Mouse (Mus musculus): ENCODE measurements around the gene Ets1. TPM values are rescaled to one million over a fixed set of nuclear protein-coding genes. Genes with fewer than 3 reads are reported as not detected.
A peak's percentile ranks its signal among the peaks of the same experiment; 100 is the strongest.

The Ets1 gene
- total RNA-seq, 1 experiment from 2014 or later, result 291 TPM

GRCm38 (mm10) chr9:32656351-32656844, 20.4 kb downstream of the Ets1 start:
- no peak for ATAC-seq (replicated peaks; ENCODE audit: insufficient number of reproducible peaks, low FRiP score, low TSS enrichment, poor library complexity, severe bottlenecking)

DNA sequence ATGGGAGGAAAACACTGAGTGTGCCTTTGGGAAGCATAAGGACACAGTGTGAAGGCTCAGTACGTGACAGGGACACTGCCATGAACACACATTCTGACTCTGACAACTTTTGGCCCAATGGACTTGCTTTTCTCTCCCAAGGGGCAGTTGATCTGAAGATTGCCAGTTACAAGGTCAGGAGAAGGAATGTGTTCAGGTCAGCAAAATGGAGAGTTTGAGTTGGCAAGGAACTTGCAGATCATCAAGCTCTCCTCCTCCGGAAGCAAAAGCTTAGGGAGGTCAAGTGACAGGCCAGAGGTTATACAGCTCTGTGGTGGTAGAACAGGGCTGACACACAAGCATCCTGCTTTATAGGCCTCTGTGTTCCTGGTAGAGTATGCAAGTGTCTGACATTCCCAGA, 21.1 kb downstream of the Ets1 start:
- no peak for ATAC-seq (replicated peaks; ENCODE audit: insufficient number of reproducible peaks, low FRiP score, low TSS enrichment, poor library complexity, severe bottlenecking)

- no peak for ATAC-seq (replicated peaks; ENCODE audit: insufficient number of reproducible peaks, low FRiP score, low TSS enrichment, poor library complexity, severe bottlenecking)
Measured at GRCm38 (mm10) chr9:32660406-32660960, 24.5 kb downstream of the Ets1 start.

GRCm38 (mm10) chr9:32661071-32661470, 25.1 kb downstream of the Ets1 start:
- no peak for ATAC-seq (replicated peaks; ENCODE audit: insufficient number of reproducible peaks, low FRiP score, low TSS enrichment, poor library complexity, severe bottlenecking)

GRCm38 (mm10) chr9:32661561-32661960, 25.5 kb downstream of the Ets1 start:
- ATAC-seq (replicated peaks; ENCODE audit: insufficient number of reproducible peaks, low FRiP score, low TSS enrichment, poor library complexity, severe bottlenecking), result no peak

DNA sequence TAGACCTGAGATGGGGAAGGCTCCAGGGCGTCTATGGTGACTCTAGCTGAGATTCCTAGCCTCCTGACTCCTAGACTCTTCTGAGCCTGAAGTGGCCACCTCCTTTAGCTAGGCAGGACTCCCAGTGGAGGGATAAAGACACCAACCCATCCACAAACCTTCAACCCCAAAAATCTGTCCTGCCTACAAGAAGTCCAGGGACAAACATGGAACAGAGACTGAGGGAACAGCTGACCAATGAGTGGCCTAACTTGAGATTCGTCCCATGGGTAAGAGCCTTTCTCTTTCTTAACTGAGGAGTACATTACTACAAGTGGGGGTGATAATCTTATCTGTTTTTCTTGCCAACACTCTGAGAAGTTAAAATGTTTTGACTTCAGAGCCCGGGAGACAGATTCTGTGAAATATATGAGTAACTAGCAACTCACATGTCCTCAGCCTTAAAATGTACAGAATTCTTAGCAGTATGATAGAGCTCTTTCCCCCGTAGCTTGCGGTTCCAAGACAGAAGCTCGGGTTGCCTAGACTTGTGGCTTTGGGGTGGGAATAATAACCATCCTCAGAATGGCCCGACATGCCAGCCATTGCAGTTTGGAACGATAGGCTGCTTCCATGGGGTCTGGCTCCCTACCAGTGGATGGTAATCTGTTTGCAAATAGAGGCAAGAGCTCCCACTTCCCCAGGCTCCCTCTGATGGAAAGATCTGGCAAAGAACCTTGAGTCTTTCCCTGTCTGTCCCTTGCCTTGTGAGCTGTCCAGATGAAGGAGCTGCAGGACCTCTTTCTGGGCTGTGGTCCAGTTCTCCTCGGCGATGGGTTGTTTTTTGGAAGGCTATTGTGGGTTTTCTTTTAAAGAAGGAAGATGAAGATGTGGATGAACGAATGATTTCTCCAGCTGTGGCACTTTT, 30.8 kb downstream of the Ets1 start:
- ATAC-seq (replicated peaks; ENCODE audit: insufficient number of reproducible peaks, low FRiP score, low TSS enrichment, poor library complexity, severe bottlenecking), result no peak

DNA sequence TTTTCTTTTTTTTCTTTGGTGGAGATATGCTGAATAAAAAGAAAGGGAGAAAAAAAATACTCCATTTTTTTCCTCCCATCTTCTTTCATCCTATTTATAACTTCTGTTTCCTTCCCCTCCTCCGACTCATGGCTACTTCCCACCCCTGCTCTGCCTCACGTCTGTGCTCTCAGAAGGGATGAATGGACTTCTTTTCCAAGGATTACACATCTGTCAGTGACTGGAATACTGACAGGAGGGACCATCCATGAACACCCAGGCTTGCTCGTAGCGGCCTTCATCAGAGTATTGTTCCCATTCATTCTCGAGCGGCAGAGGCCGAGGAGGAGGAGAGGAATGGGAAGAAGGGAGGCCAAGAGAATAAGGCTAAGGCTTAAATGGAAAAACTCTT, 31.5 kb downstream of the Ets1 start:
- no peak for ATAC-seq (replicated peaks; ENCODE audit: insufficient number of reproducible peaks, low FRiP score, low TSS enrichment, poor library complexity, severe bottlenecking)

- ATAC-seq (replicated peaks; ENCODE audit: insufficient number of reproducible peaks, low FRiP score, low TSS enrichment, poor library complexity, severe bottlenecking), result peak; percentile 78
Measured at GRCm38 (mm10) chr9:32668075-32668673, 32.2 kb downstream of the Ets1 start.

GRCm38 (mm10) chr9:32669397-32669796, 33.4 kb downstream of the Ets1 start:
- ATAC-seq (replicated peaks; ENCODE audit: insufficient number of reproducible peaks, low FRiP score, low TSS enrichment, poor library complexity, severe bottlenecking), result no peak

DNA sequence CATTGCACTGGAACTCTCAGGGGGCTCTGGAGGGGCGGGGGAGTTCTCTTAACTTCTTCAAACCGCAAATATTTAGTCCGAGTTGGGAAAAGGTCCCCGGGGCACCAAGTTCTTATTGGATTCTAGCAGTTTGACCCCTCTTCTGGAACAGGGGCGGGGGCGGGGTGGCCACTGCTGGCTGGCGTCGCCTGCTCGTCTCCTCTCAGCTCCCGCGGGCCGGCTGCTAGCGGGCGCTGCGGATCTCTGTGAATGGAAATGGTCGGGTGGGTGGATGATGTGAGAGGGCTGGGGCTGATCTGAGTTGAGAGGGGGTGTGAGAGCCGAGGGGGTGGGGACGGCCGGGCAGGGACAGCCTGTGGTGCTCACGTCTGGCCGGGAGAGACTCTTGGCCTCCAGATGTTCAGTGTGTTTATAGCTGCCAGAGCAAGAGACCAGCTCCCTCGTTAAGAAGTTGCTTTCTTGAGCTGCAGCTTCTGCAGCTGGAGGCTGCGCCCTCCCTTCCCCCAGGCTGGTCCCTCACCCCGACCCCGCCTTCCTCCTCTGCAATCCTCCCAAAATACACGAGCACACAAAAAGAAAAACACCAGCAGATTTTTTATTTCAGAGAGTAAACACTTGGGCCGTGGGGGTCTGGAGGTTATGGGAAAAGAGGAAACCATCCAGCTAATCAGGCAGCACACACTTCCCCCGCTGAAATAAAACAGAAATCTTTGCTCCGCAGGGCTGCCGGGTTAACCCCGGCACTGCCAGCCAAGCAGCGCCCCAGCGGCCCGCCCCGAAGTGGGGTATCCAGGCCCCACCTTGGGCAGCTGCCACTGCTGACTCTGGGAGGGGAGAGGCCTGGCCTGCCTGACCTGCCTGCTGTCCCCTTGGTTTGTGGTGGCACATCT, 36.2 kb downstream of the Ets1 start:
- peak; percentile 25; the same call in 1 of the 2 replicates for ATAC-seq (replicated peaks; ENCODE audit: insufficient number of reproducible peaks, low FRiP score, low TSS enrichment, poor library complexity, severe bottlenecking)

DNA sequence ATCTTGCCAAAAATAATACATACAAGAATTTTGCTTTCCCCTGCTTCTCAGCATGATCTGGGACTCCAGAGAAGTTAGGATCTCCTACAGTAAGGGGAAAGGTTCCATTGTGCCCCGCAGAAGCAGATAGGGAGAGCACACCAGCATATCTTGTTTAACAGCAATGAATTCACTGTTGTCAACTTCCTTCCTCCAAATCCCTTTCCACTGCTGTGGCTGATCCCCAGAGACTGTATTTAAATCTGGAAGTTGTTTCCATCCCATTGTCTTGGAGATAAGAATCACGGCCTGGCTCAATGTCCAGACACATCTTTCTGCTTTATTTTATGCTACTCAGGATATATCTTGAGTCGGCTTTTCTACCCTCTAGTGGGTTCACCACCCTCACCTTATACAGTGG, 37.9 kb downstream of the Ets1 start:
- ATAC-seq (replicated peaks; ENCODE audit: insufficient number of reproducible peaks, low FRiP score, low TSS enrichment, poor library complexity, severe bottlenecking), result no peak

- no peak for ATAC-seq (replicated peaks; ENCODE audit: insufficient number of reproducible peaks, low FRiP score, low TSS enrichment, poor library complexity, severe bottlenecking)
Measured at GRCm38 (mm10) chr9:32675671-32676409, 39.8 kb downstream of the Ets1 start.

DNA sequence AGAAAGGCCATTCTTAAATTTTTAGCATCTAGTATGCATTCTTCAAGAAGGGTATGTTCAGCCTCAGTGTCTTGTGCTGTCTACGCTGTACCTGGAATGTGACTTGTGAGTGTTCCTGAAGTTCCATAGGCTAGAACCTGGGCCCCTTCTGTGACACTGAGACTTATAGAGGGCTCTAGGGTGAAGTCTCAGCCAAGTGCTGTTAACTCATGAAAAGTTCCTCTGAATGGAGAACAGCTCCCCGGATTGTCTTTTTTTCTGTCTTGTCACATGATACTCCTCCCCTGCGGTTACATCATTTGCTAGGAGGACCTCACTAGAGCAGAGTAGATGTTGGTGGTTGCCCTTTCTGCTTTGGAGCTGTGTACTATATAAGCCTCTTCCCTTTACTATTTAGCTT, 40.5 kb downstream of the Ets1 start:
- no peak for ATAC-seq (replicated peaks; ENCODE audit: insufficient number of reproducible peaks, low FRiP score, low TSS enrichment, poor library complexity, severe bottlenecking)

DNA sequence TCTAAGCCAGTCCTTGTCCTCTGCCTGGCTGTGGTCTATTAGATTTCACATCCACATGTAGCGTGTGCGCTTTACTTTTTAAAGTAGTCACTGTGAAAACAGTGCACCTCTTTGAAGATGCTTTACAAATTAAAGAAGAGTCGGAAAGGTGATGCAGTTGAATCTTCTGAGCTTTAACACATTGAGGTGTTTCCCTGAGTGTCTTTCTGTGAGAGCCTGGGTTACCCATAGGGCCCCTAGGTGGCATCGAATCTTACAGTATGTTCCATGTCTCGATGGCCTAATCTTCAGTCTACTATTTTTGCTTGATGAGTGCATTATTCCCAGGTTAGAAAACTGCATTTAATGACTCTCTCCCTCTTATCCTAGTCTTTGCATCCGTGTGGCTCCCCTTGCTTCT, 41.6 kb downstream of the Ets1 start:
- no peak for ATAC-seq (replicated peaks; ENCODE audit: insufficient number of reproducible peaks, low FRiP score, low TSS enrichment, poor library complexity, severe bottlenecking)

- ATAC-seq (replicated peaks; ENCODE audit: insufficient number of reproducible peaks, low FRiP score, low TSS enrichment, poor library complexity, severe bottlenecking), result no peak
Measured at GRCm38 (mm10) chr9:32678120-32678757, 42.2 kb downstream of the Ets1 start.

DNA sequence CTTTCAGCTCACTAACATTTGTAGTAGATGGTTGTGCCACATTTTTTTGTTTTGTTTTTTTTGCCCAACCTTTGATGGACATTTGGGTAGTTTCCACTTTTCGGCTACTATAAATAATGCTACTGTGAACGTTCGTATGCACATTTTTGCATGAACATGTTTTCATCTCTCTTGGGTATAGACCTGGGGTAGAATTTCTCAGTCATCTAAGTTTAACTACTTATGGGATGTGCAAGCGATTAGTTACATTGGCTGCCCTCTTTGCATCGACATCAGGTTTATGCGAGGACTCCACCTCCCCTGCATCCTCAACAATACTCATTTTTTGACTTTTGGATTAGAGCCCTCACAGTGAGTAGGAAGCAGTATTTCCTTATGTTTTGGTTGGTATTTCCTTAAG, 43.5 kb downstream of the Ets1 start:
- no peak for ATAC-seq (replicated peaks; ENCODE audit: insufficient number of reproducible peaks, low FRiP score, low TSS enrichment, poor library complexity, severe bottlenecking)

DNA sequence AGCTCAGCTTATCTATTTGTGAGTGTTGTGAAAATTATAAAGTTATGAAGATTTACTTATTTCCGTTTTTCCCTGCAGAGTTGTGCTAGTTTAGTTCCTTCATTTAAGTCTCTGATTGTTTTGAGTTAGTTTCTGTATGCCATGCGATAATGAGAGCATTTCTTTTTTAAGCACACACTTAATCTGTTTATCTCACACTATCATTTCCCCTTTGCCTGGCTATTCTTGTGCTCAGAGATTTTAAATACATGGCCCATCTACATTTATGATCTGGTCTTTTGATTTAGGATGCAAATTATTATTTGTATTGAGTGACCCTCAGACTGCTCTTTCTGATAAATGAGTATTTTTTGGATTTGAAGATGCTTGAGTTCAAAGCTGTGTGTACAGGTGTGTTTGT, 44.2 kb downstream of the Ets1 start:
- ATAC-seq (replicated peaks; ENCODE audit: insufficient number of reproducible peaks, low FRiP score, low TSS enrichment, poor library complexity, severe bottlenecking), result no peak

All from monocyte, adult 5-6 weeks (primary cell).